Mouse (Mus musculus) embryonic fibroblast, embryonic 13.5 days (primary cell): ENCODE data around the gene Gm5426. TPM values are rescaled to one million over a fixed set of nuclear protein-coding genes. Genes with fewer than 3 reads are reported as not detected.

Source experiments
- H3K27ac ChIP-seq: 2 replicates; pipeline ENCODE4 v1.5.1; 2012; ENCODE audit warnings: low read length, control low read depth, inconsistent platforms; ENCODE audit not compliant: insufficient read depth
- H3K4me1 ChIP-seq: 2 replicates; pipeline ENCODE4 v1.6.1; 2011; ENCODE audit warnings: low read length; ENCODE audit not compliant: control insufficient read depth, insufficient read depth
- H3K4me3 ChIP-seq: 2 replicates; pipeline ENCODE4 v1.5.1; 2011; ENCODE audit warnings: mild to moderate bottlenecking, control low read depth, low read length; ENCODE audit not compliant: insufficient read depth
- CTCF ChIP-seq: IDR thresholded peaks from 2 replicates; pipeline ENCODE4 v1.5.1; 2011; ENCODE audit warnings: mild to moderate bottlenecking, control low read depth, low read length, moderate library complexity, borderline replicate concordance; ENCODE audit not compliant: insufficient read depth
- POLR2A ChIP-seq: IDR thresholded peaks from 2 replicates; pipeline ENCODE4 v1.6.1; 2011; ENCODE audit warnings: low read depth, mild to moderate bottlenecking, control low read depth, low read length, moderate library complexity
- polyA plus RNA-seq: library from polyadenylated mRNA; stranded (reverse); fragments of >200 nt; gene quantifications from 2 replicates; pipeline ENCODE4 v1.2.4, GENCODE M21; 2011; ENCODE audit warnings: low read depth; ENCODE audit not compliant: missing spikeins, insufficient read length

Gm5426 gene
- polyA plus RNA-seq, 1 experiment, result not detected

GRCm38 (mm10) chr10:96106972-96107720 lies 29.3 kb upstream of the Gm5426 start:
- TF ChIP-seq CTCF (no peak), POLR2A (no peak)
- Histone ChIP-seq H3K4me1 (no peaks in the 10 kb centered on the region), H3K27ac (no peak overlapping the region), H3K4me3 (no peak overlapping the region)

- H3K4me1 ChIP-seq, result no peaks in the 10 kb centered on the region
- H3K27ac ChIP-seq, result no peak overlapping the region
- TF ChIP-seq POLR2A (no peak), CTCF (no peak)
- H3K4me3 ChIP-seq, result no peak overlapping the region
These were observed 28.6 kb upstream of the Gm5426 start for GRCm38 (mm10) chr10:96107825-96108224.

GRCm38 (mm10) chr10:96115325-96115724 lies 21.1 kb upstream of the Gm5426 start:
- Histone ChIP-seq H3K4me1 (no peaks in the 10 kb centered on the region), H3K4me3 (no peak overlapping the region), H3K27ac (peak overlapping the region; percentile 65)
- no peak for TF ChIP-seq CTCF
- no peak for TF ChIP-seq POLR2A

- TF ChIP-seq CTCF, result no peak
- no peak for TF ChIP-seq POLR2A
- H3K4me1 ChIP-seq, result 0 out of 2 replicates have a peak, but pooled peaks cover 6% of the 10 kb centered on the region
These were observed 15.6 kb upstream of the Gm5426 start for GRCm38 (mm10) chr10:96120821-96121220.

GRCm38 (mm10) chr10:96121249-96122010 lies 15.0 kb upstream of the Gm5426 start:
- no peak overlapping the region for H3K4me3 ChIP-seq
- H3K4me1 ChIP-seq, result 0 out of 2 replicates have a peak, but pooled peaks cover 6% of the 10 kb centered on the region
- H3K27ac ChIP-seq, result peak overlapping the region; percentile 43
- TF ChIP-seq CTCF (no peak), POLR2A (no peak)

More at GRCm38 (mm10) chr10:96120821-96121220, 15.6 kb upstream of the Gm5426 start:
- Histone ChIP-seq H3K27ac (peak overlapping the region; percentile 43), H3K4me3 (no peak overlapping the region)

- Histone ChIP-seq H3K27ac (no peak overlapping the region), H3K4me1 (0 out of 2 replicates have a peak, but pooled peaks cover 6% of the 10 kb centered on the region), H3K4me3 (no peak overlapping the region)
- TF ChIP-seq POLR2A (no peak), CTCF (no peak)
These were observed 12.5 kb upstream of the Gm5426 start for GRCm38 (mm10) chr10:96123885-96124284.

- Histone ChIP-seq H3K27ac (no peak overlapping the region), H3K4me1 (0 out of 2 replicates have a peak, but pooled peaks cover 6% of the 10 kb centered on the region), H3K4me3 (no peak overlapping the region)
- no peak for TF ChIP-seq POLR2A
- no peak for TF ChIP-seq CTCF
These were observed 12.1 kb upstream of the Gm5426 start for GRCm38 (mm10) chr10:96124290-96124689.

GRCm38 (mm10) chr10:96125771-96126454 lies 10.5 kb upstream of the Gm5426 start:
- no peak overlapping the region for H3K4me3 ChIP-seq
- no peak overlapping the region for H3K27ac ChIP-seq
- 0 out of 2 replicates have a peak, but pooled peaks cover 6% of the 10 kb centered on the region for H3K4me1 ChIP-seq
- TF ChIP-seq POLR2A (no peak), CTCF (no peak)

- H3K4me1 ChIP-seq, result 0 out of 2 replicates have a peak, but pooled peaks cover 2% of the 10 kb centered on the region
- H3K27ac ChIP-seq, result no peak overlapping the region
- TF ChIP-seq CTCF, result no peak
- no peak for TF ChIP-seq POLR2A
These were observed 7.2 kb upstream of the Gm5426 start for GRCm38 (mm10) chr10:96129213-96129612.

More at GRCm38 (mm10) chr10:96129213-96129612, 7.2 kb upstream of the Gm5426 start:
- no peak overlapping the region for H3K4me3 ChIP-seq
